22 mouse cellular contexts compared by ENCODE assay signal in the genomic region with DNA sequence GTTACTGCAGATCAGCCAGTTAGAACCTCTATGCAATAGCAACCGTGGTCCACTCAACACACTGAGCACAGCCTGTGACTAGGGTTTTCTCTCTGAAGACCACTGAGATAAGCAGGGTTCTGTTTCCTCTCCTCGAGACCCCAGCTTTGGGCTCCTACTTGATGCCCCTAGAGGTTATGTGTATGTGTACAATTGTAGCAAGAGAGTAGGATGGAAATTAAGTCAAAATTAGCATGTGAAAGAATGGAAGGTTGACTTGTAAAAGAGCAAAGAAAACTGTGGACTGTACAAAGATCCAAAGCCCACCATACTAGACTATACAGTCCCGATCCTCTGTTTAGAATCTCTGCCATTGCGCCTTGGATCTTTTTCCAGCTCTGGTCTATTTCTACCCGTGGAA.
"Had no signal": no experiment of that assay in that cellular context is flagged by ENCODE, and none has a peak within 500 bp of the region (broad histone marks: within the 10 kb centered on the region; RNA-seq: fewer than 3 reads in every experiment).

No protein-coding gene starts in this region.

- H3K9ac ChIP-seq: kidney, embryonic 15.5 days; limb, embryonic 15.5 days; liver, embryonic 12.5 days; liver, embryonic 15.5 days; lung, embryonic 15.5 days; midbrain, embryonic 13.5 days; neural tube, embryonic 13.5 days; stomach, embryonic 15.5 days had no signal

- ATAC-seq: liver, embryonic 12.5 days; midbrain, embryonic 13.5 days; midbrain, embryonic 16.5 days had no signal

- DNase-seq: kidney, postnatal 10 days; kidney, postnatal 36 days; layer of hippocampus, postnatal 36 days; lung, adult 18-20 months; lung, postnatal 10 days; lung, postnatal 36 days; retina, postnatal 1 day; right cerebral cortex, postnatal 25 days; spleen, adult 18-20 months; thymus, postnatal 36 days had no signal

- H3K9me3 ChIP-seq: kidney, embryonic 15.5 days; limb, embryonic 15.5 days; liver, embryonic 12.5 days; liver, embryonic 15.5 days; lung, embryonic 15.5 days; megakaryocyte, embryonic 14.5 days; midbrain, embryonic 10.5 days; midbrain, embryonic 13.5 days; neural tube, embryonic 13.5 days; stomach, embryonic 15.5 days had no signal

- H3K27ac ChIP-seq: kidney, embryonic 15.5 days; liver, embryonic 12.5 days; liver, embryonic 15.5 days; lung, embryonic 15.5 days; midbrain, embryonic 10.5 days; midbrain, embryonic 13.5 days; neural tube, embryonic 13.5 days; stomach, embryonic 15.5 days had no signal

- H3K36me3 ChIP-seq: kidney, embryonic 15.5 days; limb, embryonic 15.5 days; liver, embryonic 12.5 days; liver, embryonic 15.5 days; lung, embryonic 15.5 days; midbrain, embryonic 13.5 days; neural tube, embryonic 13.5 days; stomach, embryonic 15.5 days had no signal

- H3K4me3 ChIP-seq: kidney, embryonic 15.5 days; limb, embryonic 15.5 days; liver, embryonic 12.5 days; liver, embryonic 15.5 days; lung, embryonic 15.5 days; megakaryocyte, embryonic 14.5 days; midbrain, embryonic 10.5 days; midbrain, embryonic 13.5 days; myocyte; neural tube, embryonic 13.5 days; stomach, embryonic 15.5 days had no signal

- H3K4me1 ChIP-seq: megakaryocyte, embryonic 14.5 days had no signal

- H3K4me2 ChIP-seq: kidney, embryonic 15.5 days; limb, embryonic 15.5 days; liver, embryonic 12.5 days; liver, embryonic 15.5 days; lung, embryonic 15.5 days; midbrain, embryonic 13.5 days; neural tube, embryonic 13.5 days; stomach, embryonic 15.5 days had no signal

- H3K27me3 ChIP-seq: kidney, embryonic 15.5 days; limb, embryonic 15.5 days; liver, embryonic 12.5 days; liver, embryonic 15.5 days; lung, embryonic 15.5 days; midbrain, embryonic 13.5 days; neural tube, embryonic 13.5 days; stomach, embryonic 15.5 days had no signal
